Mouse (Mus musculus) hindbrain, embryonic 14.5 days (tissue): Measurements from ENCODE around the gene Atrnl1. TPM values are rescaled to one million over a fixed set of nuclear protein-coding genes. Genes with fewer than 3 reads are reported as not detected.

ENCODE experiments used
- ATAC-seq: fragments of 200-750 bp; cut with Nextera tagmentation; 2 replicates; pipeline ENCODE4 v1.8.0; 2017; ENCODE audit warnings: moderate number of reproducible peaks, mild to moderate bottlenecking, moderate TSS enrichment, moderate library complexity; ENCODE audit not compliant: low FRiP score
- DNase-seq: peaks from one replicate; pipeline ENCODE4 v3.0.0-alpha.2; 2015; ENCODE audit warnings: low spot score
- H3K27ac ChIP-seq: fragments of 300-500 bp; sonication (generic); 2 replicates; pipeline ENCODE4 v1.5.1; 2014; ENCODE audit warnings: mild to moderate bottlenecking, moderate library complexity
- H3K27me3 ChIP-seq: fragments of 300-500 bp; sonication (generic); 2 replicates; pipeline ENCODE4 v1.6.1; 2014; ENCODE audit warnings: mild to moderate bottlenecking, low read length, mixed read lengths; ENCODE audit not compliant: control insufficient read depth, insufficient read depth
- H3K36me3 ChIP-seq: fragments of 300-500 bp; sonication (generic); replicated peaks from 2 replicates; pipeline ENCODE4 v1.6.1; 2014; ENCODE audit not compliant: control insufficient read depth, insufficient read depth
- H3K4me1 ChIP-seq: fragments of 300-500 bp; sonication (generic); replicated peaks from 2 replicates; pipeline ENCODE4 v1.6.1; 2014; ENCODE audit warnings: antibody characterized with exemption, low read length, mixed read lengths; ENCODE audit not compliant: control insufficient read depth, insufficient read depth
- H3K4me2 ChIP-seq: fragments of 300-500 bp; sonication (generic); replicated peaks from 2 replicates; pipeline ENCODE4 v1.6.1; 2014; ENCODE audit warnings: mild to moderate bottlenecking, moderate library complexity
- H3K4me3 ChIP-seq: fragments of 300-500 bp; sonication (generic); replicated peaks from 2 replicates; pipeline ENCODE4 v1.5.1; 2014; ENCODE audit warnings: mild to moderate bottlenecking, low read length
- H3K9ac ChIP-seq: fragments of 300-500 bp; sonication (generic); 2 replicates; pipeline ENCODE4 v1.6.1; 2014
- H3K9me3 ChIP-seq: fragments of 300-500 bp; sonication (generic); 2 replicates; pipeline ENCODE4 v1.6.1; 2016; ENCODE audit warnings: low read length; ENCODE audit not compliant: control insufficient read depth
- WGBS: fragments of 180-500 bp; shearing (Covaris S2); extraction: QIAGEN DNeasy Blood & Tissue Kit; methylation state at CpG from one replicate; pipeline ENCODE4 v1.1.7; 2014; 5-methylcytosine and 5-hydroxymethylcytosine counted together
- polyA plus RNA-seq: library from polyadenylated mRNA; unstranded; fragments of >200 nt; fragmentation: Nextera tagmentation; extraction: Ambion mirVana; gene quantifications from 2 replicates; pipeline ENCODE4 v1.2.1, GENCODE M21; 2014

The Atrnl1 gene
- polyA plus RNA-seq, 1 experiment from 2014 or later, result 8.6 TPM

DNA sequence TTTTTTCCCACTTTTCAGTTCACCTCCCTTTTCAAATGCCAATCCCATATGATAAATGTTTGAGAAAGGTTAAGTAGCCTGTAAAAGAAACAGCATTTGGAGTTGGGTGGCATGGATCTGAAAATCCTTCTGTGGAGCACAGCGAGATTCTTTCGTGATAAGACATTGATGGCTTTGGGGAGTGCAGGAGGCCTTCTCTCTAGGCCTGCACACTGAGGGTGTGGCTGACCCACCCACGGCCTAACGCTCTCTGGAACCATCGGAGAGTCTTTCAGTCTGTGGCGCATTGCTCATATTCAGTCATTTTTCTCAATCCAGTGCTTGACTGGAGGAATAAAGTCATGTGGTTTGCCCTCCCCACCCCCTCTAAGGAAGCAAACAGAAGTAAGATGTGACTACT lies 506.8 kb downstream of the Atrnl1 start:
- DNase-seq (no peak), ATAC-seq (no peak)
- H3K4me2 ChIP-seq, result no peak overlapping the region
- no peak overlapping the region for H3K4me3 ChIP-seq
- no peaks in the 10 kb centered on the region for H3K9me3 ChIP-seq
- H3K4me1 ChIP-seq, result peaks cover 4% of the 10 kb centered on the region; the same call in 1 of the 2 replicates
- no peaks in the 10 kb centered on the region for H3K36me3 ChIP-seq
- no peak overlapping the region for H3K27ac ChIP-seq
- 88% methylated on average over 6 of the region's 6 CpGs for WGBS
- H3K27me3 ChIP-seq, result no peaks in the 10 kb centered on the region
- H3K9ac ChIP-seq, result no peak overlapping the region

DNA sequence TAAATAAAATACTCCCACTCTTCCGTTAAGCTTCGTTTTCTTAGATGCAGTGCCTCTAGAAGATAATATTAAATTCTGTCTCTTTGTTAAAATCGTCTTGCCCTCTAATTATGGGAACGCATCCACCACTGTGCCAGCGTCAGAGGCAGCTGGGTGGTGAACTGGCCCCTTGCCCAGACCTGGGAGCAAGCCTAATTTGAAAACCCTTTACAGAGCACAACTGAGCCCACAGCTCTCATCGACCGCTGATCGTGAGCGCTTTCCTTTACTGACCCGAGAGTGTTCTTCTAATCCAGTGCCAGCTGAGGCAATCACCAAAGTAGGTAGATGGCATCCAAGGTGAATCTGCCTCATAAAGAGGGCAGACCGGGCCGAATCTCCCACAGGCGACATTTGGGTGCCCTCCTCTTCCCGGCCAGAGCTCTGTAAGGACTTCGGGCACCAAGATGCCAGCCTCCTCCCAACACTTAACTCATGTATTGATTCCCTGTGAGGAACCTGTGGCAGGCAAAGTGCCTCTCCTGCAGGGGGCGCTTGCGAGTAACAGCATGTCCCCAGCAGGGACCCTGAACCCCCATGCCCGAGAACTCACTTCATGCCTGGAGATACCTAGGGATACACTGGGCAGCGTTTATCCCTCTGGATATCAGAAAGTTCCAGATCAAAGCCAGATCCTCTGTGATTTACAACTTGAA lies 507.5 kb downstream of the Atrnl1 start:
- H3K9ac ChIP-seq, result no peak overlapping the region
- ATAC-seq (no peak; the same call in 1 of the 2 replicates), DNase-seq (peak; percentile 50)
- peaks cover 4% of the 10 kb centered on the region; the same call in 1 of the 2 replicates for H3K4me1 ChIP-seq
- 74% methylated on average over 19 of the region's 19 CpGs for WGBS
- H3K36me3 ChIP-seq, result no peaks in the 10 kb centered on the region
- H3K27ac ChIP-seq, result peak overlapping the region; percentile 47; the same call in 1 of the 2 replicates
- H3K27me3 ChIP-seq, result no peaks in the 10 kb centered on the region
- no peak overlapping the region for H3K4me2 ChIP-seq
- no peaks in the 10 kb centered on the region for H3K9me3 ChIP-seq
- H3K4me3 ChIP-seq, result no peak overlapping the region

DNA sequence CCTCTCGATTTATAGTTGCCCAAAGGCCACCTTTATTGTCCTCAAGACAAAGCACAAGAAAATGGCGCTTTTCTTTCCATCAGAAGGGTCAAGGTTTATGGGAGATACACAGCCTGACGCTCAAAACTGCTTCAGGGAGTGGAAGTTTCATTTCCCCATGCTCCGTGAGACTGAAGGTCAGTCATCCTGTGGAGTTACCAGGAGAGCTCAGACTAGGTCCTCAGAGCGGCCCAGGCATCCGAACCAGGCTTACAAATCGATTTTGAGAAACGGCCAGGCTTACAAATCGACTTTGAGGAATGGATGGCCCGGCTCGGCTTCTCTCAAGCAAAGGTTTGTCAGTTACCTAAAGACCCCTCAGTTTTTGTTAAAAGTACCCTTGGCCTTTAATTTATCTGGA lies 508.0 kb downstream of the Atrnl1 start:
- no peak overlapping the region for H3K4me3 ChIP-seq
- H3K36me3 ChIP-seq, result no peaks in the 10 kb centered on the region
- H3K4me1 ChIP-seq, result peaks cover 4% of the 10 kb centered on the region; the same call in 1 of the 2 replicates
- no peaks in the 10 kb centered on the region for H3K27me3 ChIP-seq
- H3K9me3 ChIP-seq, result no peaks in the 10 kb centered on the region
- H3K4me2 ChIP-seq, result no peak overlapping the region
- H3K27ac ChIP-seq, result peak overlapping the region; percentile 47; the same call in 1 of the 2 replicates
- ATAC-seq (no peak), DNase-seq (no peak)
- 88% methylated on average over 11 of the region's 11 CpGs for WGBS
- H3K9ac ChIP-seq, result no peak overlapping the region

DNA sequence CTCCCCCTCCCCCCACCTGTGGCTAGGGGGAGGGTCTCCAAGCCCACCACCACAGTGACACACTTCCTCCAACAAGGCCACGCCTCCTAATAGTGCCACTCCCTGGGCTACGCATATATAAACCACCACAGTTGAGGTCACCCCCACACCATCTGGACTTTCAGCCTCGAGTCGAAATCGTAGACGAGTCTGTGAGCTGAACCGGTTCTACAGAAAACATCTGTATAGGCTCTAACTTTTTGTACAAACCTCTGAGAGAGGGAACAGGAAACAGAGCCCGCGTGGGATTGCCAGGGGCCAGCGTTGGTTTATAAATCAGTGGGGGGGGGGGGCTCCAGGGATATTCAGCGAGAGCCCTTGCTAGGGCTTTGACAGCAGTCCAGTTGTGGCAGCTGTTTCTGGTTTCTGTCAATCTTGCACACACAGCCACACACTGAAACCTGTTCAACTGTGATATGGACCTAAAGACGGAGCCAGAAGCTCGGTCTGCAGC lies 508.9 kb downstream of the Atrnl1 start:
- ATAC-seq (no peak), DNase-seq (no peak)
- H3K27me3 ChIP-seq, result no peaks in the 10 kb centered on the region
- 76% methylated on average over 13 of the region's 13 CpGs for WGBS
- H3K4me2 ChIP-seq, result no peak overlapping the region
- H3K27ac ChIP-seq, result no peak overlapping the region
- H3K9ac ChIP-seq, result no peak overlapping the region
- no peak overlapping the region for H3K4me3 ChIP-seq
- no peaks in the 10 kb centered on the region for H3K9me3 ChIP-seq
- no peaks in the 10 kb centered on the region for H3K36me3 ChIP-seq
- peaks cover 4% of the 10 kb centered on the region; the same call in 1 of the 2 replicates for H3K4me1 ChIP-seq

DNA sequence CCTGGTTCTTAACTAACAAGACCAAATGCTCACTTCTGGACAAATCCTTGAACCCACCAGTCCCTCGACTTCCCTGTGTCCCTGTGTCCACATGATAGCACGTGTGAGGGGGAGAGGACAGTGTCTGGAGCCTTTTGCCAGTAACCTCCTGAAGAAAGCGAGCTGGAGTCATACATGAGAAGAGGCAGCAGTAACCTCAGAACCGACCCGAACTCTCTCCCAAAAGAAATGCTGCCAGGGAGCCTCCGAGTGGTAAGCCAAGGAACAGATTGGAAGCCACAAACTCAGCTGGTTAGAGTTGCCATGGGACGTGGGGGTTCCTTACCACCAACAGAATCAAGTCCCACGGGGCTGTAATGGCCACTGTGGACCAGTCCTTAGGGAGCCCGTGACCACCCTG lies 509.8 kb downstream of the Atrnl1 start:
- ATAC-seq, result no peak
- Histone ChIP-seq H3K9ac (no peak overlapping the region), H3K4me2 (no peak overlapping the region), H3K27me3 (no peaks in the 10 kb centered on the region), H3K4me3 (no peak overlapping the region), H3K9me3 (no peaks in the 10 kb centered on the region), H3K36me3 (no peaks in the 10 kb centered on the region), H3K27ac (no peak overlapping the region), H3K4me1 (peaks cover 2% of the 10 kb centered on the region; the same call in 1 of the 2 replicates)
- 89% methylated on average over 9 of the region's 9 CpGs for WGBS
- no peak for DNase-seq

DNA sequence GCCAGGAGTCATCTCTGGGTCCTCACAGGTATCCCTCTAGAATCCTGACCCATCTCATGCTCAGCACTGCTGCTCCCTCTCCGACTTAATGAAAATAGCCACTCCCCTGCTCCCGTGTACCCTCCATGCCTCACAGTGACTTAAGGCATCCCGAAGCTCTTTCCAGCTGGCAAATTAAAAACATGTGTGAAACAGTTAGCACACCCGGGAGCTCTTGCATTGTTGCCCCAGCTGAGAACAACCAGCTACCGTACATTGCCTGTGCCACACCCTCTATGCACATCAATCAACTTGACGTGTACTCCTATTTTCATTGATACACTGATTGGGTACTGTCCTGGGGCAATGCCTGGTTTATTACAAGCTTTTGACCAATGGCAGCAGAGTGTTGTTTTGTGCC lies 510.8 kb downstream of the Atrnl1 start:
- Histone ChIP-seq H3K4me2 (no peak overlapping the region), H3K36me3 (no peaks in the 10 kb centered on the region), H3K4me3 (no peak overlapping the region), H3K27me3 (no peaks in the 10 kb centered on the region), H3K4me1 (peaks cover 11% of the 10 kb centered on the region; the same call in 1 of the 2 replicates), H3K9me3 (no peaks in the 10 kb centered on the region), H3K9ac (no peak overlapping the region), H3K27ac (no peak overlapping the region)
- DNase-seq, result no peak
- no peak for ATAC-seq
- 37% methylated on average over 6 of the region's 6 CpGs for WGBS

DNA sequence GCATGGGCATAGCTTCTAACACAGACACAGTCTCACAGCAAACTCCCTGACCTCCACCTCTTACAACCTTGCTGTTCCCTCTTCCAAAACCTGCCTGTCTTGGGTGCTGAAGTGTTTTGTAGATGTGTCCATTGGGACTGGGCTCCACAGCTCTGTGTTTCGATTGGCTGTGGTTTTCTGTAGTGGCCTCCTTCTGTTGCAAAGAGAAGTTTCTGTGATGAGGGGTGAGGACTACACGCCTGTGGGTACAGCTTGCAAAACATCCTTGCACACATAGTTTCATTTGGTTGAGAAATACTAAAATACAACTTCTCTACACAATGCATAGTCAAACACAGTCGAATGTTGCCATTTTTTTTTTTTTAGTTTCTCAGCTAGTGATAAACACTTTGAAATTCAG lies 512.8 kb downstream of the Atrnl1 start:
- ATAC-seq, result no peak
- WGBS, result 90% methylated on average over 3 of the region's 3 CpGs

DNA sequence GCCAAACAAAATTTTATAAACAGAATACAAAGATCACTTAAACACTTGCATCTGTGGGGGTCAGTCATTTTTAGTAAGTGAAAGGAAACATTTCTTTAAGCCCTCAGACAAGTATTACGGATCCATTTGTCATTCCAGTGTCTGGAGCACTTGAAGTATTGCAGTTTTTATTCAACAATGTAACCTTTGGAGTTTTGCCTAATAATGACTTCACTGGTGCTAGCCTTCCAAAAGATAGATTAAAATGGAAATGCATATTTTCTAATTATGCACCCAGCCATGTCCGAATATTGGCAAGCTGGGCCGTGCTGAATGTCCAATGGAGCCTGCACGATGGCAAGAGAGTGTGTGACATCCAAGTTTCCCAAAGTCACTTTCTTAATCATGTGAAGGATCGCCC lies 513.7 kb downstream of the Atrnl1 start:
- no peak for DNase-seq
- ATAC-seq, result no peak
- H3K9me3 ChIP-seq, result no peaks in the 10 kb centered on the region
- no peak overlapping the region for H3K27ac ChIP-seq
- H3K4me1 ChIP-seq, result peaks cover 15% of the 10 kb centered on the region; the same call in 1 of the 2 replicates
- WGBS, result 67% methylated on average over 5 of the region's 5 CpGs
- H3K27me3 ChIP-seq, result no peaks in the 10 kb centered on the region
- H3K4me2 ChIP-seq, result no peak overlapping the region
- H3K4me3 ChIP-seq, result no peak overlapping the region
- H3K36me3 ChIP-seq, result no peaks in the 10 kb centered on the region
- no peak overlapping the region for H3K9ac ChIP-seq

More for the DNA sequence above, 512.8 kb downstream of the Atrnl1 start:
- no peak for DNase-seq
- Histone ChIP-seq H3K4me2 (no peak overlapping the region), H3K36me3 (no peaks in the 10 kb centered on the region), H3K9ac (no peak overlapping the region), H3K4me1 (peaks cover 15% of the 10 kb centered on the region; the same call in 1 of the 2 replicates), H3K9me3 (no peaks in the 10 kb centered on the region), H3K27ac (no peak overlapping the region), H3K4me3 (no peak overlapping the region), H3K27me3 (no peaks in the 10 kb centered on the region)

DNA sequence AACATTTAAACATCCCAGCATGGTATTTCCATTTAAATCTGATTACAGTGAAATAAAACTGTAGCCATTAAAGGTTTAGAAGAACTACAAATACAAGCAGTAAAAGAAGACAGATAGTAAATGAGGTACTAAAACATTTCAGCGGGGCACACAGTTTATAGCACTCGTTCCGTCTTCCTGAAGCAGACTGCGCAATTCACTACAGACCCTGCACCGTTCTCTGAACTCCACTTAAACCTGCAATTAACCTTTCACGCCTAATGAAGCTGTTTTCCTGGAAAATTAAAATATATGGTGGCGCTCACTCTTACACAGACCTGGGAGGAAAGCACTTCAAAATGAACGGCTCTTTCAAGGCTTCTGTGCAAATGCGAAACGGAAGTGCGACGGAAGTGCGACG lies 514.2 kb downstream of the Atrnl1 start:
- ATAC-seq, result no peak

More for the DNA sequence above, 514.2 kb downstream of the Atrnl1 start:
- H3K27ac ChIP-seq, result no peak overlapping the region
- H3K4me3 ChIP-seq, result no peak overlapping the region
- no peaks in the 10 kb centered on the region for H3K9me3 ChIP-seq
- H3K36me3 ChIP-seq, result no peaks in the 10 kb centered on the region
- peaks cover 15% of the 10 kb centered on the region; the same call in 1 of the 2 replicates for H3K4me1 ChIP-seq
- no peak overlapping the region for H3K4me2 ChIP-seq
- no peaks in the 10 kb centered on the region for H3K27me3 ChIP-seq
- no peak overlapping the region for H3K9ac ChIP-seq
- WGBS, result 74% methylated on average over 14 of the region's 14 CpGs
- DNase-seq, result no peak
